Mouse (Mus musculus): Measurements from ENCODE around the gene Plcb3.

Gene Plcb3

GRCm38 (mm10) chr19:6903031-6903430 lies 73.2 kb downstream of the Plcb3 start:
- no peak for DNase-seq (ENCODE audit: low read depth, low spot score)

All from skeletal muscle tissue, adult 2 months (tissue).